Mouse (Mus musculus): ENCODE measurements around the gene Ciita.

Gene Ciita

GRCm38 (mm10) chr16:10548938-10549337, 69.1 kb downstream of the Ciita start:
- POLR2A ChIA-PET: interaction anchor here in 2 of 4 experiments (1.6 to 2.1 kb wide), 2 partner anchors 12 to 18 kb away, joined by 3 to 6 read pairs; no protein-coding TSS in a partner anchor

DNA sequence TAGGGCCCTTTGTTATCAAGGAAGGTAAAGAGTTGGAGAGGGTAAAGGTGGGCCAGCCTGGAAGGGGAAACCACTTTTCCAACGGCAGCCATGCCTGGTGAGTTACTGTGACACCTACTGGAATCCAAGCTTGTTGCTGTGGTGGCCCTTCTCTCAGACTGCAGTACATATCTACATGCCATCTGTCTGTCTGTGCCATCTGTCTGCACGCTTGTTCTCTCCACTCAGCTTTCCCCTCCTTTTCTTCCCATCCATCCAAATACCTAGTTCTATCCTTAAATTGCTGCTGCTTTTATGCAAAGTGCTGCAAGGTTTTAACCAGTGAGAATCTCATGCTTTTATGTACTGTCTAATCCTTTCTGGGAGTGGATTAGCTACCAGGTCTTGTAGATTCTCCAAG, 69.7 kb downstream of the Ciita start:
- CTCF ChIA-PET: interaction anchor here in 1 of 4 experiments (0.9 kb wide), 1 partner anchor 13 kb away, joined by 4 read pairs; no protein-coding TSS in a partner anchor
- POLR2A ChIA-PET: interaction anchor here in 3 of 4 experiments (0.5 to 2.1 kb wide), 3 partner anchors 12 to 616 kb away, joined by 3 to 6 read pairs (median 5); no protein-coding TSS in a partner anchor

More at GRCm38 (mm10) chr16:10548938-10549337, 69.1 kb downstream of the Ciita start:
- CTCF ChIA-PET: no interaction called here

DNA sequence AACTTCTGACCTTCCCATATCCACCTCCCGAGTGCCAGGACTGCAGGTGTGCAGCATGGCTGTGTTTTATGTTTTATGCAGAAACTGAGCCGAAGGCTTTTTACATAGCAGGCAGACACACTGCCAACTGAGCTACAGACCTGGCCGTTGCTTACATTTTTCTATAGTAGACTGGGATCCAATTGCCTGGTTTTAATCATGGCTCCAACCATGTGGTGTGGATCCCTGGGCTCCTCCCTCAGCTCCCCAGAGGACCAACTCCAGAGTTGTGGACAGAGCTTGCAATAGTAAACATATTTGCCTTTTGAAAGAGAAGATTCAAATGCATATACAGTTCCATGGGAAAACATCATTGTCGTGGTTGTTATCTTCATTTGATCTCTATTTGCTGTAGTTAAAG, 71.7 kb downstream of the Ciita start:
- CTCF ChIA-PET: interaction anchor here in 2 of 4 experiments (0.6 to 1.0 kb wide), 2 partner anchors 234 to 396 kb away, joined by 3 to 8 read pairs; partner anchors contain the start of gene Socs1 (in 1 of the 2)
- POLR2A ChIA-PET: interaction anchor here in 3 of 4 experiments (1.0 to 2.2 kb wide), 4 partner anchors 9 to 22 kb away, joined by 3 to 5 read pairs (median 4); partner anchors contain the start of gene Dexi (in 3 of the 3)

DNA sequence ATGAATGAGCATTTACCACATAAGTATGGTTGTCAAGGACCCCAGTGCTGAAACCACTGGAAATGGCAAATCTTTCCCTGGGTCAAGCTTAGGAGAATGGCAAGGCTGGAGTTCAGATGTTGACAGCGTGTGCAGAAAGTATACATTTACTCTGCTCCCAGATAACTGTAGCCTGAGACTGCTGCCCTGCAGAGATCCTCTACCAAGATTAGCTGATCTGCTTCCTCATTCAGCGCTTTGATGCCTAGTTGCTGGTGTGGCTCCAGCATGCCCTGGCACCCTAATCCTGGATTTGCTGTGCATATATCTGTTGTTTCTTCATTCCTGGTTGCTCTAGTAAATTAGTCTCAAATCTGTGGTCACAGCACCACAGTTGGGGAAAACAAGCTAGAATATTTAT, 74.0 kb downstream of the Ciita start:
- POLR2A ChIA-PET: interaction anchor here in 2 of 4 experiments (0.7 to 1.8 kb wide), 2 partner anchors 12 to 36 kb away, joined by 3 to 6 read pairs; no protein-coding TSS in a partner anchor
- CTCF ChIA-PET: no interaction called here

DNA sequence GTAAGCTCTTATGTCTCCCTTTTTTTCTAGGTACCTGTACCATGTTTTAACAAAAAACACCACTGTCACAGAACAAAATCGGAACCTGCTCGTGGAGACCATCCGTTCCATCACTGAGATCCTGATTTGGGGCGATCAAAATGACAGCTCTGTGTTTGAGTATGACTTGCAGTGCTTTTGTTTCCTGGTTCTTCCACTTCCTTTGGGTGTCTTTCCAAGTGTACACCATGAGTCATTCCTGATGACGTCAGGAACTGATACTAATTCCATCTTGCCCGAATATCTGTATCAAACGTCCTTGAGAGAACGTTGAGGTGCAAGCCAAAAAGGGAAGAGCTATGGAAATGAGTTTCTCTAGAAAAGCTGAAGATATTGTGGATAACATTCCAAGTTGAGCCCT, 80.1 kb downstream of the Ciita start:
- ChIA-PET POLR2A (interaction anchor here in 1 of 4 experiments (0.8 kb wide), 1 partner anchor 146 kb away, joined by 3 read pairs; no protein-coding TSS in a partner anchor), CTCF (interaction anchor here in 1 of 4 experiments (0.8 kb wide), 1 partner anchor 165 kb away, joined by 3 read pairs; no protein-coding TSS in a partner anchor)

- POLR2A ChIA-PET: interaction anchor here (0.6 to 1.4 kb wide), 6 partner anchors 11 to 284 kb away, joined by 3 to 6 read pairs (median 3); no protein-coding TSS in a partner anchor
- CTCF ChIA-PET: interaction anchor here (0.5 to 2.8 kb wide), 22 partner anchors 8 to 469 kb away, joined by 3 to 12 read pairs (median 4); partner anchors contain the start of genes Socs1 (in 1 of the 4) and Tnp2 (in 1 of the 4)
Measured at GRCm38 (mm10) chr16:10565278-10565885, 85.5 kb downstream of the Ciita start.

GRCm38 (mm10) chr16:10567153-10567552, 87.3 kb downstream of the Ciita start:
- ChIA-PET POLR2A (no interaction called here), CTCF (interaction anchor here in 1 of 4 experiments (0.9 kb wide), 1 partner anchor 219 kb away, joined by 3 read pairs; no protein-coding TSS in a partner anchor)

DNA sequence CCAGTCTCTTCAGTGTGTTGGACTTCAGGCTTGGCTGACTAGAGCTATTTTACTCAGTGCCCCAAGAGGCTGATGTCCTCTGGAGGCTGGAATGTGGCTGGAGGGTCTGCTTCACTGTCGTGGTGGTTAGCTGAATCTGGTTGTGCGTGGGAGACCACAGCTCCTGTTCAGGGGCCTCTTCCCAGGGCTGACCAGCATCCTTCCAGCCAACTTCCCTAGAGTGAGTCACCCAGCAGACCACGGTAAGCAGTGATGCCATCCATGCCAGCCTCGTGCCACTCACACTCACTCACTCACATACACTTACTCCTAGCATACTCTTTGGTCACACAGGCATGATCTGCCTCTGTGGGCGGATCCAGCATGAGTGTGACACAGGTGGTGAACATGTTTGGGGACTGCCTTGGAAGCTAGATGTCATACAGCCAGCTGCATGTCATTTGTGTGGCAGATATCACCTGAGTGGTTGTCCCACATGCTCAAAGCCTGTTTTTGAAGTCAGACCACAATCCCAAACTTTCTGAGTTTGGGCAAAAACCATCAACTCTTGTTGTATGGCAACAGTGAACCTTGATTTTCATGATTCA, 90.0 kb downstream of the Ciita start:
- POLR2A ChIA-PET: interaction anchor here in 3 of 4 experiments (0.6 to 1.6 kb wide), 4 partner anchors 27 to 216 kb away, joined by 3 to 7 read pairs (median 5); partner anchors contain the start of gene Dexi (in 1 of the 3)
- CTCF ChIA-PET: interaction anchor here (0.5 to 3.2 kb wide), 13 partner anchors 70 to 470 kb away, joined by 3 to 13 read pairs (median 3); partner anchors contain the start of genes Socs1 (in 1 of the 4) and Tnp2 (in 1 of the 4)

- ChIA-PET POLR2A (interaction anchor here in 2 of 4 experiments (1.3 to 1.7 kb wide), 2 partner anchors 52 to 216 kb away, joined by 4 read pairs; no protein-coding TSS in a partner anchor), CTCF (interaction anchor here in 3 of 4 experiments (0.6 to 3.2 kb wide), 8 partner anchors 69 to 295 kb away, joined by 3 to 13 read pairs (median 5); partner anchors contain the start of gene Tnp2 (in 1 of the 3))
Measured at GRCm38 (mm10) chr16:10570708-10571107, 90.8 kb downstream of the Ciita start.

- ChIA-PET POLR2A (interaction anchor here in 3 of 4 experiments (0.6 to 1.7 kb wide), 6 partner anchors 51 to 276 kb away, joined by 3 to 4 read pairs (median 3); partner anchors contain the start of gene Tnp2 (in 1 of the 3)), CTCF (interaction anchor here (0.6 to 3.2 kb wide), 20 partner anchors 49 to 571 kb away, joined by 3 to 13 read pairs (median 3); partner anchors contain the start of genes Socs1 (in 1 of the 4) and Tnp2 (in 1 of the 4))
Measured at GRCm38 (mm10) chr16:10571820-10572219, 92.0 kb downstream of the Ciita start.

DNA sequence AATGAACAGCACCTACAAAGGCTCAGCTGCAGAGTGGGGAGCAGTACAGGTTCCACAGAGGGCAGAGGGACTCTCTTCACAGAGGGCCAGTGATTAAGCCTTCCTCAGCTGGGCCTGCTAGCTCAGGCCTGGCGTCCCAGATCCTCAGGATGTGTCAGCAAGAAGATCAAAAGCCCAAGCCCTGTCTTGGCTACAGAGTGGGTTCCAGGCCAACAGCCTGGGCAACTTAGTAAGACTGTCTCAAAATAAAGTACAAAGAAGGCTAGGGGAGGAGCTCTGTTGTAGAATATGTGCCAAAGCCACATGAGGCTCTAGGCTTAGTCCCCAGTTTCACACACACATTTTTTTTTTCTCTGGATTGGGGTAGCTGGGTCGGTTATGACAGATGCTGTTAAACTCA, 95.1 kb downstream of the Ciita start:
- CTCF ChIA-PET: interaction anchor here in 1 of 4 experiments (0.8 kb wide), 1 partner anchor 169 kb away, joined by 3 read pairs; no protein-coding TSS in a partner anchor

GRCm38 (mm10) chr16:10575915-10576314, 96.1 kb downstream of the Ciita start:
- ChIA-PET POLR2A (interaction anchor here in 2 of 4 experiments (0.5 kb wide), 2 partner anchors 188 to 200 kb away, joined by 3 to 6 read pairs; no protein-coding TSS in a partner anchor), CTCF (interaction anchor here in 2 of 4 experiments (0.7 to 1.4 kb wide), 2 partner anchors 10 to 210 kb away, joined by 3 to 4 read pairs; no protein-coding TSS in a partner anchor)

More for the DNA sequence above, 95.1 kb downstream of the Ciita start:
- POLR2A ChIA-PET: interaction anchor here in 1 of 4 experiments (0.9 kb wide), 1 partner anchor 124 kb away, joined by 3 read pairs; no protein-coding TSS in a partner anchor

- POLR2A ChIA-PET: interaction anchor here in 1 of 4 experiments (1.3 kb wide), 1 partner anchor 13 kb away, joined by 3 read pairs; no protein-coding TSS in a partner anchor
- CTCF ChIA-PET: interaction anchor here in 2 of 4 experiments (1.0 to 1.4 kb wide), 3 partner anchors 12 to 296 kb away, joined by 3 read pairs; no protein-coding TSS in a partner anchor
Measured at GRCm38 (mm10) chr16:10577548-10577947, 97.7 kb downstream of the Ciita start.

All from embryonic stem cell, embryonic (primary cell).